Comparison of ENCODE assay signal across 16 mouse cellular contexts in the genomic region with DNA sequence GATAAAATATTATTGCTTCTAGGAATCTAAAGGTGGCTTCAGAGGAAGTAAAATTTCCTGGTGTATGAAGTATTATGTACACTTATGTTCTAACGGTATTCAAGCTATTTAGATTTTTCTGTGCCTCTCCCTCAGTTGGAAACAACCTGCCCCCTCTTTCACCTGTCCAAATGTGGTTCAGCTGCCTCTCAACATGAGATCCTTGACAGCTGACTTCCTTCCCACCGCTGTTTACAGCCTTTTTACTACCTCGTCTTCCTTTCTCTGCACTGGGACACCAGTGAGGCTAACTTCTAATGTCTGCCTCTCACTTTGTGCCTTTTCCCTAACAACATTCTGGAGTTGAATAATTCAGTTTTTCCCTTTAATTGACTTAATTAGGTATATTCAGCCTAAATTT. TPM values are rescaled to one million over a fixed set of nuclear protein-coding genes. Genes with fewer than 3 reads are reported as not detected.
"Had no signal": no experiment of that assay in that cellular context is flagged by ENCODE, and none has a peak within 500 bp of the region (broad histone marks: within the 10 kb centered on the region; RNA-seq: fewer than 3 reads in every experiment).

No protein-coding gene starts in this region.

- H3K4me3 ChIP-seq: liver, embryonic 12.5 days; midbrain, embryonic 10.5 days; midbrain, embryonic 12.5 days; neural tube, embryonic 13.5 days; neural tube, embryonic 15.5 days; stomach, embryonic 15.5 days had no signal

- H3K4me1 ChIP-seq: liver, embryonic 12.5 days; midbrain, embryonic 10.5 days; midbrain, embryonic 12.5 days; neural tube, embryonic 13.5 days; neural tube, embryonic 15.5 days; stomach, embryonic 15.5 days had no signal

- ATAC-seq: liver, embryonic 12.5 days; midbrain, embryonic 16.5 days had no signal

- H3K9me3 ChIP-seq: liver, embryonic 12.5 days; midbrain, embryonic 10.5 days; midbrain, embryonic 12.5 days; neural tube, embryonic 13.5 days; neural tube, embryonic 15.5 days; stomach, embryonic 15.5 days had no signal

- DNase-seq: lung, adult 18-20 months; lung, embryonic 14.5 days; lung, postnatal 10 days; lung, postnatal 4 days; midbrain, embryonic 14.5 days; right cerebral cortex, postnatal 14 days had no signal

- H3K27me3 ChIP-seq: liver, embryonic 12.5 days; midbrain, embryonic 12.5 days; neural tube, embryonic 13.5 days; neural tube, embryonic 15.5 days; stomach, embryonic 15.5 days had no signal

- H3K9ac ChIP-seq: liver, embryonic 12.5 days; liver, embryonic 14.5 days; lung, embryonic 14.5 days; midbrain, embryonic 12.5 days; neural tube, embryonic 13.5 days; neural tube, embryonic 15.5 days; stomach, embryonic 15.5 days had no signal

- H3K27ac ChIP-seq: liver, embryonic 12.5 days; liver, embryonic 14.5 days; midbrain, embryonic 10.5 days; midbrain, embryonic 12.5 days; neural tube, embryonic 13.5 days; neural tube, embryonic 15.5 days; stomach, embryonic 15.5 days; stomach, postnatal 0 days had no signal

- H3K4me2 ChIP-seq: liver, embryonic 12.5 days; lung, embryonic 14.5 days; midbrain, embryonic 12.5 days; neural tube, embryonic 13.5 days; neural tube, embryonic 15.5 days; stomach, embryonic 15.5 days had no signal

RNA-seq across cellular contexts. Expression of gene Ica1l, which starts 32.6 kb away (rescaled TPM):
- total RNA-seq: liver, adult 2 months had no signal
- polyA plus RNA-seq: liver, adult 2 months had no signal
